Mouse (Mus musculus) hindbrain, embryonic 11.5 days (tissue): ENCODE results near the gene Mapk3. TPM values are rescaled to one million over a fixed set of nuclear protein-coding genes. Genes with fewer than 3 reads are reported as not detected.

Experiments
- polyA plus RNA-seq: library from polyadenylated mRNA; unstranded; fragments of >200 nt; fragmentation: Nextera tagmentation; extraction: Ambion mirVana; gene quantifications from 2 replicates; pipeline ENCODE4 v1.2.1, GENCODE M21; 2014

The Mapk3 gene
- polyA plus RNA-seq, 1 experiment from 2014 or later = 51.8 TPM

Other genes with a start within 250 kb of the Mapk3 start
- gene Eif3c, start 193.2 kb upstream of the Mapk3 start, polyA plus RNA-seq = 187 and 194 TPM in 2 replicates
- 0.35 and 0.71 TPM in 2 replicates for gene Apobr, start 174.7 kb upstream of the Mapk3 start, polyA plus RNA-seq
- gene Cln3, start 173.8 kb upstream of the Mapk3 start, polyA plus RNA-seq = 25.5 and 26.7 TPM in 2 replicates
- gene Il27, start 164.7 kb upstream of the Mapk3 start, polyA plus RNA-seq = not detected in 2 replicates
- 1.3 and 2.4 TPM in 2 replicates for gene Nupr1, start 128.7 kb upstream of the Mapk3 start, polyA plus RNA-seq
- 44.8 and 49.3 TPM in 2 replicates for gene Sgf29, start 110.3 kb upstream of the Mapk3 start, polyA plus RNA-seq
- 0.25 and 0.52 TPM in 2 replicates for gene Sult1a1, start 83.2 kb upstream of the Mapk3 start, polyA plus RNA-seq
- 164 and 176 TPM in 2 replicates for gene Bola2, start 64.2 kb upstream of the Mapk3 start, polyA plus RNA-seq
- gene Slx1b, start 63.8 kb upstream of the Mapk3 start, polyA plus RNA-seq = 9.8 and 10.7 TPM in 2 replicates
- 45.3 and 47.8 TPM in 2 replicates for gene Coro1a, start 51.8 kb upstream of the Mapk3 start, polyA plus RNA-seq
- 0.97 and 1.4 TPM in 2 replicates for gene Gdpd3, start 6.7 kb downstream of the Mapk3 start, polyA plus RNA-seq
- 114 and 119 TPM in 2 replicates for gene Ypel3, start 17.4 kb downstream of the Mapk3 start, polyA plus RNA-seq
- gene Tbx6, start 21.9 kb downstream of the Mapk3 start, polyA plus RNA-seq = 0.25 and 0.79 TPM in 2 replicates
- 313 and 330 TPM in 2 replicates for gene Ppp4c, start 32.9 kb downstream of the Mapk3 start, polyA plus RNA-seq
- gene Fam57b, start 38.1 kb downstream of the Mapk3 start, polyA plus RNA-seq = 14.6 and 16.3 TPM in 2 replicates
- gene 4930451I11Rik, start 72.0 kb downstream of the Mapk3 start, polyA plus RNA-seq = not detected in 2 replicates
- 3.4 and 3.7 TPM in 2 replicates for gene Doc2a, start 87.8 kb downstream of the Mapk3 start, polyA plus RNA-seq
- gene Hirip3, start 102.4 kb downstream of the Mapk3 start, polyA plus RNA-seq = 22.0 and 25.2 TPM in 2 replicates
- gene Ino80e, start 102.8 kb downstream of the Mapk3 start, polyA plus RNA-seq = 89.3 and 89.4 TPM in 2 replicates
- gene Taok2, start 125.1 kb downstream of the Mapk3 start, polyA plus RNA-seq = 27.3 and 31.2 TPM in 2 replicates
- gene Tmem219, start 163.3 kb downstream of the Mapk3 start, polyA plus RNA-seq = 25.3 and 28.6 TPM in 2 replicates
- gene Kctd13, start 169.3 kb downstream of the Mapk3 start, polyA plus RNA-seq = 30.1 and 33.5 TPM in 2 replicates
- gene Asphd1, start 190.0 kb downstream of the Mapk3 start, polyA plus RNA-seq = 0.90 and 0.92 TPM in 2 replicates
- 13.2 and 14.2 TPM in 2 replicates for gene Sez6l2, start 191.0 kb downstream of the Mapk3 start, polyA plus RNA-seq
- gene Cdipt, start 216.3 kb downstream of the Mapk3 start, polyA plus RNA-seq = 68.9 and 69.5 TPM in 2 replicates
- gene Cdiptos, start 216.5 kb downstream of the Mapk3 start, polyA plus RNA-seq = 0.63 and 0.93 TPM in 2 replicates